Mouse (Mus musculus) heart, embryonic 12.5 days (tissue): ENCODE measurements at regions not wholly inside any gene's neighbourhood (a gene's known extent, or its start where the extent isn't known, plus 50 kb on each side); places are given as distances from the start of the nearest gene placed in this dataset.

Source experiments
- ATAC-seq: fragments of 200-750 bp; cut with Nextera tagmentation; 2 replicates; pipeline ENCODE4 v1.8.0; 2017; ENCODE audit warnings: moderate TSS enrichment, moderate library complexity; ENCODE audit not compliant: insufficient number of reproducible peaks, low FRiP score
- H3K27ac ChIP-seq: fragments of 300-500 bp; sonication (generic); 2 replicates; pipeline ENCODE4 v1.5.1; 2016; ENCODE audit warnings: mild to moderate bottlenecking, moderate library complexity; ENCODE audit not compliant: poor library complexity, severe bottlenecking
- H3K27me3 ChIP-seq: fragments of 300-500 bp; sonication (generic); replicated peaks from 2 replicates; pipeline ENCODE4 v1.6.1; 2016; ENCODE audit warnings: mild to moderate bottlenecking, moderate library complexity
- H3K36me3 ChIP-seq: fragments of 300-500 bp; sonication (generic); 2 replicates; pipeline ENCODE4 v1.6.1; 2016; ENCODE audit warnings: mild to moderate bottlenecking, moderate library complexity
- H3K4me1 ChIP-seq: fragments of 300-500 bp; sonication (generic); replicated peaks from 2 replicates; pipeline ENCODE4 v1.6.1; 2016; ENCODE audit warnings: mild to moderate bottlenecking
- H3K4me2 ChIP-seq: fragments of 300-500 bp; sonication (generic); 2 replicates; pipeline ENCODE4 v1.6.1; 2016; ENCODE audit warnings: mild to moderate bottlenecking, moderate library complexity
- H3K4me3 ChIP-seq: fragments of 300-500 bp; sonication (generic); 2 replicates; pipeline ENCODE4 v1.5.1; 2016; ENCODE audit warnings: mild to moderate bottlenecking
- H3K9ac ChIP-seq: fragments of 300-500 bp; sonication (generic); 2 replicates; pipeline ENCODE4 v1.6.1; 2016; ENCODE audit warnings: mild to moderate bottlenecking, moderate library complexity
- H3K9me3 ChIP-seq: fragments of 300-500 bp; sonication (generic); replicated peaks from 2 replicates; pipeline ENCODE4 v1.6.1; 2016; ENCODE audit warnings: mild to moderate bottlenecking, moderate library complexity
- WGBS: fragments of 180-500 bp; shearing (Covaris S2); methylation state at CpG from one replicate; pipeline ENCODE4 v1.1.7; 2016; 5-methylcytosine and 5-hydroxymethylcytosine counted together

DNA sequence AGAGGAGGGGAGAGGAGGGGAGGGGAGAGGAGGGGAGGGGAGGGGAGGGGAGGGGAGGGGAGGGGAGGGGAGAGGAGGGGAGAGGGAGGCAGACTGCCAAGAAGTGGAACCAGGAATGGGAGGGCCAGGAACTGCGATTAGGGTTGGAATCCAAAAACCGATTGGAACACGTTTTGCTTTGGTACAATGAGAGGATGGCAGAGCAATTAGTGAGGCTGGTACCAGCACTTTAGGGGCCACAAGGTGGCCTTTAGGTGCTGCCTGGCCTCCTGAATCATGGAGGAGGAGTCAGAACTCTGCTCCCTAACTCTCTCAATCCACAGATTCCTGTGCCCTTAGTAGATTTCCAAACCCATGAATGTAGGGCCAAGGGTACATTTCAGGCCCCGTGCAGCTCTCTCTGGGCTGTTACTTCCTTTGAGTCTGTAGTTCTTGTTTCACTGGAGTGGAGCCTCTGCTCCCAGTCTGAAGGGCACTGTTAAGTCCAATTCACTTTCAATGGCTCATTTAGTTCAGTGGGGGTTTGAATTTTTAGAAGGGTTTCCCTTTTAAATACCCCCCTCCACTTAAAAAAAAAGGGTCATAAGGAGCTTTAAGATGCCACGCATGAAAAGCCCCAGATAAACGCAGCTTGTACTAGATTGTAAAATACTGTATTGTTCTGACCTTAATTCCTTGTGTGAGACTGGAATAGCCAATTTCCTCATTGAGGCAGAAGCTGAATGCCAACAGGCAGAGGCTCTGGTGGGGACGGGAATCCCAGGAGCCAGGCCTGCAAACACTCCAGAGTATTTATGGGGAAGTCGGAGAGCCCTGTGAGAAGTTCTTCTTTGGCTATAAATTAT, 102.4 kb upstream of the Ranbp3l start:
- H3K4me3 ChIP-seq, result no peak overlapping the region
- no peak overlapping the region for H3K4me2 ChIP-seq
- H3K36me3 ChIP-seq, result no peaks in the 10 kb centered on the region
- H3K9ac ChIP-seq, result no peak overlapping the region
- 74% methylated on average over 8 of the region's 8 CpGs for WGBS
- no peak overlapping the region for H3K27ac ChIP-seq
- no peaks in the 10 kb centered on the region for H3K27me3 ChIP-seq
- no peaks in the 10 kb centered on the region for H3K4me1 ChIP-seq
- H3K9me3 ChIP-seq, result 0 out of 2 replicates have a peak, but pooled peaks cover 5% of the 10 kb centered on the region
- ATAC-seq, result no peak

DNA sequence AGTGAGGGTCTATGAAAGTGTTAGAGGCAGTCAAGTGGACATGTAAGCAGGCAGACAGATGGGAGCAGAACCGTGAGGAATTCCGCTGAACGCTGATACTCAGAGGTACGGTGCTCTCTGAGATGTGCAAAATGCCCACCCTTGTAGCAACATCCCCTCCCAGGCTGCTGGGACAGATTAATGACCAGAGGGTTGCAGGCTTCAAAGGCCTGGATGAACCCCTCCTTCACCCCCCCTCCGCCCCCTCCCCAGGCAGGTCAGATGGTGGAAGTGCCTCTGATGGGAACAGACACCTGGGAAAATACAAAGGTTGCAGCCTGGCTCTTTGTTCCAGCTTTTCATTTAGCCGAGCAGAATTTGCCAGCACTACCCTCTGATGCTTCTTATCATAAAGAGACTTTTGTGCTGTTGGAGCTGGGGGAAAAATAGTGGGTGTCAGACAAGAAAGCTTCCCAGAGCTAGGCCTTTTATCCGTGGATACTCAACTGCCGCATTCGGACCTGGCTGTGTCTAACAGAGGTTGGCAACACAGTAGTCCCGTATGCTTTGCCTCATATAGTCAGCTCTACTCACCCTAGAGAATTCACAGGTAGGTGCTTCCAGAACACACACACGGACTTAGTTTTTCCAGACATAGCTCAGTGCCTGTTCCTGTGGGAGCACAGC, 111.2 kb upstream of the Ranbp3l start:
- no peak overlapping the region for H3K9ac ChIP-seq
- H3K4me3 ChIP-seq, result no peak overlapping the region
- no peaks in the 10 kb centered on the region for H3K36me3 ChIP-seq
- ATAC-seq, result no peak
- no peaks in the 10 kb centered on the region for H3K27me3 ChIP-seq
- H3K9me3 ChIP-seq, result no peaks in the 10 kb centered on the region; the same call in 1 of the 2 replicates
- H3K4me1 ChIP-seq, result no peaks in the 10 kb centered on the region
- H3K27ac ChIP-seq, result no peak overlapping the region
- 79% methylated on average over 11 of the region's 11 CpGs for WGBS
- no peak overlapping the region for H3K4me2 ChIP-seq

GRCm38 (mm10) chr15:8855511-8855910, 112.2 kb upstream of the Ranbp3l start:
- WGBS, result 91% methylated on average over 3 of the region's 3 CpGs

GRCm38 (mm10) chr15:8854336-8854735, 113.4 kb upstream of the Ranbp3l start:
- ATAC-seq, result no peak
- no peak overlapping the region for H3K27ac ChIP-seq
- 77% methylated on average over 7 of the region's 7 CpGs for WGBS
- H3K4me3 ChIP-seq, result no peak overlapping the region
- H3K27me3 ChIP-seq, result no peaks in the 10 kb centered on the region
- no peaks in the 10 kb centered on the region; the same call in 1 of the 2 replicates for H3K9me3 ChIP-seq
- H3K4me2 ChIP-seq, result no peak overlapping the region
- H3K9ac ChIP-seq, result no peak overlapping the region
- no peaks in the 10 kb centered on the region for H3K4me1 ChIP-seq
- H3K36me3 ChIP-seq, result no peaks in the 10 kb centered on the region

More at GRCm38 (mm10) chr15:8855511-8855910, 112.2 kb upstream of the Ranbp3l start:
- Histone ChIP-seq H3K27me3 (no peaks in the 10 kb centered on the region), H3K27ac (no peak overlapping the region), H3K4me1 (no peaks in the 10 kb centered on the region), H3K4me3 (no peak overlapping the region), H3K36me3 (no peaks in the 10 kb centered on the region), H3K4me2 (no peak overlapping the region), H3K9ac (no peak overlapping the region), H3K9me3 (no peaks in the 10 kb centered on the region; the same call in 1 of the 2 replicates)
- ATAC-seq, result no peak

- ATAC-seq, result no peak
- no peaks in the 10 kb centered on the region; the same call in 1 of the 2 replicates for H3K9me3 ChIP-seq
- H3K9ac ChIP-seq, result no peak overlapping the region
- H3K4me1 ChIP-seq, result no peaks in the 10 kb centered on the region
- 78% methylated on average over 1 of the region's 1 CpGs for WGBS
- no peaks in the 10 kb centered on the region for H3K36me3 ChIP-seq
- H3K27me3 ChIP-seq, result no peaks in the 10 kb centered on the region
- no peak overlapping the region for H3K4me2 ChIP-seq
- no peak overlapping the region for H3K27ac ChIP-seq
- no peak overlapping the region for H3K4me3 ChIP-seq
Measured at GRCm38 (mm10) chr15:8850996-8851395, 116.8 kb upstream of the Ranbp3l start.

GRCm38 (mm10) chr15:8849413-8849812, 118.3 kb upstream of the Ranbp3l start:
- H3K4me3 ChIP-seq, result no peak overlapping the region
- no peak overlapping the region for H3K9ac ChIP-seq
- H3K4me2 ChIP-seq, result no peak overlapping the region
- no peaks in the 10 kb centered on the region for H3K27me3 ChIP-seq
- H3K27ac ChIP-seq, result no peak overlapping the region
- no peaks in the 10 kb centered on the region for H3K36me3 ChIP-seq
- WGBS, result 77% methylated on average over 5 of the region's 5 CpGs
- no peaks in the 10 kb centered on the region for H3K9me3 ChIP-seq
- H3K4me1 ChIP-seq, result no peaks in the 10 kb centered on the region
- ATAC-seq, result no peak

DNA sequence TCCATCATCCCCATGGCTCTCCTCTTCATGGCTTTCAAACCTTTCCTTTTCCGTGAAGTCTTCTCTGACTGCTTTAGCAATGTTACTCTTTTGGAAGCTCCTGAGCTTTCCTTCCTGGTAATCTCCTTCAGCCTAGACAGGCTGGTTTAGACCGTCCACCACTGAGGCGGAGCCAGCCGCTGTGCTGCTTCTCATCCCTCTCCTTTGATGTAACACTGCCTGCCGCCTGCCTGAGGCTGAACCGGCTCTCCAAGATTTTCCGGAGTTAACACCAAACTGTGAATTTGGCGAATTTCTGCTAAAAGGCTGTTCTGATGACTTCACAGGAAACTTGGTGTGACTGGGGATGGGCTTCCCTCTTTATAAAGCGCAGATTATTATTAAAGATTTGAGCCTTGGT, 125.6 kb upstream of the Ranbp3l start:
- no peak overlapping the region for H3K4me3 ChIP-seq
- no peaks in the 10 kb centered on the region for H3K9me3 ChIP-seq
- H3K4me2 ChIP-seq, result no peak overlapping the region
- no peaks in the 10 kb centered on the region for H3K4me1 ChIP-seq
- no peak overlapping the region for H3K9ac ChIP-seq
- H3K27ac ChIP-seq, result no peak overlapping the region
- no peak for ATAC-seq
- no peaks in the 10 kb centered on the region for H3K27me3 ChIP-seq
- H3K36me3 ChIP-seq, result no peaks in the 10 kb centered on the region
- 27% methylated on average over 9 of the region's 9 CpGs for WGBS

- H3K9ac ChIP-seq, result no peak overlapping the region
- no peak for ATAC-seq
- H3K4me3 ChIP-seq, result no peak overlapping the region
- H3K27me3 ChIP-seq, result no peaks in the 10 kb centered on the region
- no peaks in the 10 kb centered on the region for H3K9me3 ChIP-seq
- no peak overlapping the region for H3K27ac ChIP-seq
- H3K36me3 ChIP-seq, result no peaks in the 10 kb centered on the region
- no peak overlapping the region for H3K4me2 ChIP-seq
- WGBS, result 70% methylated on average over 1 of the region's 1 CpGs
- no peaks in the 10 kb centered on the region for H3K4me1 ChIP-seq
Measured at GRCm38 (mm10) chr15:8839462-8839861, 128.3 kb upstream of the Ranbp3l start.

DNA sequence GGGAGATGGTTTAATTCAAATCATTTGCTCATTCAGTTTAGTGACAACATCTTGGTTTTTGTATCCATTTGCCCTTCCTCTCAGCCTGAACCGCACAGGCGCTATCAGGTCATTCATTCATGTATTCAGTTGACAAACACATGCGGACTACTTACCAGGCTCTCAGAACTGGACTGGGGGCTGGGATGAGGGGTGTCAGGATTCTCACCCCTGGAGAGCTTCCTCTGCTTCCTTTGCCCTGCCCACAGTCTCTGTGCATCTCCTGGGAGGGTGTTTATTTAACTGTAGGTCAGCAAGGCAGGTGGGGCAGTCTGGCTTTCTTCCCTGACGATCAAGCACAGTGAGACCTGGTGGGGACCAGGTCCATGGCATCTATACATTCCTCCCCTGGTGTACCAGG, 123.6 kb upstream of the Slc1a3 start:
- 76% methylated on average over 4 of the region's 4 CpGs for WGBS
- H3K9me3 ChIP-seq, result no peaks in the 10 kb centered on the region
- no peak overlapping the region for H3K9ac ChIP-seq
- H3K4me2 ChIP-seq, result no peak overlapping the region
- H3K27me3 ChIP-seq, result no peaks in the 10 kb centered on the region
- no peak overlapping the region for H3K4me3 ChIP-seq
- no peaks in the 10 kb centered on the region for H3K4me1 ChIP-seq
- no peak for ATAC-seq
- no peak overlapping the region for H3K27ac ChIP-seq
- H3K36me3 ChIP-seq, result no peaks in the 10 kb centered on the region

- Histone ChIP-seq H3K27ac (no peak overlapping the region), H3K27me3 (no peaks in the 10 kb centered on the region), H3K9ac (no peak overlapping the region), H3K9me3 (no peaks in the 10 kb centered on the region), H3K4me1 (no peaks in the 10 kb centered on the region), H3K4me2 (no peak overlapping the region), H3K36me3 (no peaks in the 10 kb centered on the region), H3K4me3 (no peak overlapping the region)
- no peak for ATAC-seq
- 59% methylated on average over 1 of the region's 1 CpGs for WGBS
Measured at GRCm38 (mm10) chr15:8832970-8833369, 122.4 kb upstream of the Slc1a3 start.

GRCm38 (mm10) chr15:8831720-8832620, 121.4 kb upstream of the Slc1a3 start:
- Histone ChIP-seq H3K27ac (no peak overlapping the region), H3K27me3 (no peaks in the 10 kb centered on the region), H3K9me3 (no peaks in the 10 kb centered on the region), H3K36me3 (no peaks in the 10 kb centered on the region), H3K4me2 (no peak overlapping the region), H3K4me3 (no peak overlapping the region), H3K9ac (no peak overlapping the region), H3K4me1 (no peaks in the 10 kb centered on the region)
- ATAC-seq, result no peak
- WGBS, result 57% methylated on average over 13 of the region's 13 CpGs
